Mouse (Mus musculus) small intestine, adult 10 weeks (tissue): ENCODE results near the gene Pou3f4. TPM values are rescaled to one million over a fixed set of nuclear protein-coding genes. Genes with fewer than 3 reads are reported as not detected.

Experiments used
- polyA plus RNA-seq: library from polyadenylated mRNA; stranded (reverse); fragments of 350-450 nt; fragmentation: Illumina TruSeq; extraction: RNeasy Lipid Tissue Mini Kit (QIAGEN cat#74804); gene quantifications from one replicate; pipeline ENCODE4 v1.2.3, GENCODE M21; 2014; ENCODE audit warnings: low replicate concordance

Gene Pou3f4
- polyA plus RNA-seq = not detected

GRCm38 (mm10) chrX:110814151-110814571 is at the start of gene Pou3f4:
Pou3f4 (plus strand) TSS chrX:110814280.

